Mouse (Mus musculus) forebrain, embryonic 13.5 days (tissue): Measurements from ENCODE around the gene Lepr. TPM values are rescaled to one million over a fixed set of nuclear protein-coding genes. Genes with fewer than 3 reads are reported as not detected.
A peak's percentile ranks its signal among the peaks of the same experiment; 100 is the strongest.

ENCODE experiments used
- ATAC-seq: fragments of 200-750 bp; cut with Nextera tagmentation; 2 replicates; pipeline ENCODE4 v1.8.0; 2017
- H3K27ac ChIP-seq: fragments of 300-500 bp; sonication (generic); 2 replicates; pipeline ENCODE4 v1.5.1; 2015; ENCODE audit warnings: inconsistent platforms, mild to moderate bottlenecking, moderate library complexity
- H3K27me3 ChIP-seq: fragments of 300-500 bp; sonication (generic); 2 replicates; pipeline ENCODE4 v1.6.1; 2015; ENCODE audit warnings: mild to moderate bottlenecking, inconsistent platforms
- H3K36me3 ChIP-seq: fragments of 300-500 bp; sonication (generic); 2 replicates; pipeline ENCODE4 v1.6.1; 2015; ENCODE audit warnings: mild to moderate bottlenecking, inconsistent platforms; ENCODE audit not compliant: poor library complexity, severe bottlenecking
- H3K4me1 ChIP-seq: fragments of 300-500 bp; sonication (generic); 2 replicates; pipeline ENCODE4 v1.6.1; 2015; ENCODE audit warnings: inconsistent platforms
- H3K4me2 ChIP-seq: fragments of 300-500 bp; sonication (generic); 2 replicates; pipeline ENCODE4 v1.6.1; 2015; ENCODE audit warnings: inconsistent platforms, mild to moderate bottlenecking, moderate library complexity
- H3K4me3 ChIP-seq: fragments of 300-500 bp; sonication (generic); 2 replicates; pipeline ENCODE4 v1.5.1; 2015; ENCODE audit warnings: mild to moderate bottlenecking, inconsistent platforms
- H3K9ac ChIP-seq: fragments of 300-500 bp; sonication (generic); 2 replicates; pipeline ENCODE4 v1.6.1; 2015; ENCODE audit warnings: mild to moderate bottlenecking, inconsistent platforms
- H3K9me3 ChIP-seq: fragments of 300-500 bp; sonication (generic); replicated peaks from 2 replicates; pipeline ENCODE4 v1.6.1; 2016; ENCODE audit warnings: inconsistent platforms
- WGBS: fragments of 180-500 bp; shearing (Covaris S2); methylation state at CpG from one replicate; pipeline ENCODE4 v1.1.7; 2015; 5-methylcytosine and 5-hydroxymethylcytosine counted together
- polyA plus RNA-seq: library from polyadenylated mRNA; unstranded; fragments of >200 nt; fragmentation: Nextera tagmentation; extraction: Ambion mirVana; gene quantifications from 2 replicates; pipeline ENCODE4 v1.2.1, GENCODE M21; 2015

The Lepr gene
- polyA plus RNA-seq, result 1.3 and 1.5 TPM in 2 replicates

GRCm38 (mm10) chr4:101717367-101718121 is at the start of gene Lepr:
Lepr (plus strand) TSS chr4:101717404.
- Histone ChIP-seq H3K36me3 (no peaks in the 10 kb centered on the region), H3K4me2 (peak within 1 kb of the TSS; percentile 86), H3K9me3 (no peaks in the 10 kb centered on the region), H3K4me1 (peaks cover 11% of the 10 kb centered on the region), H3K27ac (no peak within 1 kb of the TSS), H3K9ac (peak within 1 kb of the TSS; percentile 56), H3K4me3 (peak within 1 kb of the TSS; percentile 45), H3K27me3 (peaks cover 34% of the 10 kb centered on the region)
- under 1% methylated on average over 50 of the region's 50 CpGs for WGBS
- peak; percentile 41; the same call in 1 of the 2 replicates for ATAC-seq

GRCm38 (mm10) chr4:101669161-101669560 is 48.0 kb upstream of the Lepr start:
- H3K27me3 ChIP-seq, result no peaks in the 10 kb centered on the region
- H3K4me3 ChIP-seq, result no peak overlapping the region
- peaks cover 5% of the 10 kb centered on the region for H3K4me1 ChIP-seq
- H3K4me2 ChIP-seq, result no peak overlapping the region
- no peaks in the 10 kb centered on the region for H3K36me3 ChIP-seq
- WGBS, result 39% methylated on average over 5 of the region's 5 CpGs
- H3K9ac ChIP-seq, result no peak overlapping the region
- no peaks in the 10 kb centered on the region for H3K9me3 ChIP-seq
- no peak overlapping the region for H3K27ac ChIP-seq
- ATAC-seq, result no peak

DNA sequence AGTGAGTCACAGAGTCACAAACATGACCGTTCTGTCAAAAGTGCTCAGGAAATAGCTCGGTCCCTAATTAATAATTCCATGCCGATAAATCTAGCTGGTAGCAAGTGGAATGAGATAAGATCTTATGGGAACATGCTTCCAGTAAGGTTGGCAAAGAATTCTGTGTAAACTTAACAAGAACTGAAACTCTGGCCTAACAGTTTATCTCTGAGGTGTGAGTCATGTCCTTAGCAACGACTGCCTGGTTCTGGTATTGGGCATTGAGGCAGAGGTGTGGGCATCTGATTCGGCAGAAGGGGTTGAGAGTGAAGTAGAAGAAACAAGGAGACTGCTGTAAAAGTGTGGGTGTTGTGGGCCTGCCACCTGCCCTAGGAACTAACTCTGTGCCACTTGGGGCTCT is 47.4 kb upstream of the Lepr start:
- H3K9ac ChIP-seq, result no peak overlapping the region
- H3K4me3 ChIP-seq, result no peak overlapping the region
- no peaks in the 10 kb centered on the region for H3K27me3 ChIP-seq
- H3K9me3 ChIP-seq, result no peaks in the 10 kb centered on the region
- no peak overlapping the region for H3K4me2 ChIP-seq
- H3K27ac ChIP-seq, result no peak overlapping the region
- no peak for ATAC-seq
- no peaks in the 10 kb centered on the region for H3K36me3 ChIP-seq
- 67% methylated on average over 5 of the region's 5 CpGs for WGBS
- H3K4me1 ChIP-seq, result peaks cover 5% of the 10 kb centered on the region

- Histone ChIP-seq H3K36me3 (no peaks in the 10 kb centered on the region), H3K4me3 (no peak overlapping the region), H3K9me3 (no peaks in the 10 kb centered on the region), H3K9ac (no peak overlapping the region), H3K4me1 (no peaks in the 10 kb centered on the region), H3K27me3 (no peaks in the 10 kb centered on the region), H3K4me2 (no peak overlapping the region), H3K27ac (no peak overlapping the region)
- no peak for ATAC-seq
- WGBS, result 79% methylated on average over 5 of the region's 5 CpGs
These were observed 42.4 kb upstream of the Lepr start for GRCm38 (mm10) chr4:101674790-101675189.

DNA sequence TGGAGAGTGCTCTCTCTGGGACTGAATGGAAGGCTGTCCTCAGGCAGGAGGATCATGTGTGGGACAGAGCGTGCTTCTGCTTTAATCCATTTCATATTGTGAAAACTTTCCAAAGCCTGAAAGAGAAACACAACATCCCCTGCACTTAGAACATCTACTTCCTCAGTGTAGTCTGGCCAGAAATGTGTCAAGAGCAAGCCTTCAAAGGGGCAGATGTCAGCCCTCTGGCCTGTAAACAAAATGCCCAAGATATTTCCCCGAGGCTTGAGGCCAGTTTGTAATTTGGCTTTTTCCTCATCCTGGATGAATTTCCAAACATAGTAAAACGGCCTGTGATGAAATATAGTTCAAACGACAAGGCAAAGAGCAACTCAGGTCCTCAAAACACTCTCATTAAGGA is 41.5 kb upstream of the Lepr start:
- Histone ChIP-seq H3K4me1 (no peaks in the 10 kb centered on the region), H3K4me2 (no peak overlapping the region), H3K9me3 (no peaks in the 10 kb centered on the region), H3K9ac (no peak overlapping the region), H3K27ac (no peak overlapping the region), H3K36me3 (no peaks in the 10 kb centered on the region), H3K4me3 (no peak overlapping the region), H3K27me3 (no peaks in the 10 kb centered on the region)
- no peak for ATAC-seq
- 88% methylated on average over 4 of the region's 4 CpGs for WGBS

DNA sequence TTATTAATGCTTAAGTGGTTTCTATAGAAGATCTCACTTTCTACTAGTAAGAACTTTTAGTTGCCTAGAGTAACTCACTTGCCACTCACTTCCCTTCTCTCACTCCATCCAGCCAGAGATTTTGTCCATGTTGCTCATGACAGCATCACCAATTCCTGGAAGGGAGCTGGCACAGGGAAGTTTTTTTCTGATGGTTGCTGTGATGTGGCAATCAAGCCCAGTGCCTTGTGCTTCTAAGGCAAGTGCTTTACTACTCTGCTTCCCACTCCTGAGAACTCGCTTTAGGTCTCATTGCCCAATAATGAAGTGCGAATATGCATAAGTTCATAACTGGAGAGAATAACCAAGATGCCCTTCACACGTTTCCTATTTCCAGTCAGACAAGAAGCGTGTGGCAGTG is 34.6 kb upstream of the Lepr start:
- Histone ChIP-seq H3K27ac (no peak overlapping the region), H3K4me3 (no peak overlapping the region), H3K9me3 (no peaks in the 10 kb centered on the region), H3K4me1 (no peaks in the 10 kb centered on the region), H3K4me2 (no peak overlapping the region), H3K36me3 (no peaks in the 10 kb centered on the region), H3K27me3 (no peaks in the 10 kb centered on the region), H3K9ac (no peak overlapping the region)
- no peak for ATAC-seq
- WGBS, result 93% methylated on average over 4 of the region's 4 CpGs

DNA sequence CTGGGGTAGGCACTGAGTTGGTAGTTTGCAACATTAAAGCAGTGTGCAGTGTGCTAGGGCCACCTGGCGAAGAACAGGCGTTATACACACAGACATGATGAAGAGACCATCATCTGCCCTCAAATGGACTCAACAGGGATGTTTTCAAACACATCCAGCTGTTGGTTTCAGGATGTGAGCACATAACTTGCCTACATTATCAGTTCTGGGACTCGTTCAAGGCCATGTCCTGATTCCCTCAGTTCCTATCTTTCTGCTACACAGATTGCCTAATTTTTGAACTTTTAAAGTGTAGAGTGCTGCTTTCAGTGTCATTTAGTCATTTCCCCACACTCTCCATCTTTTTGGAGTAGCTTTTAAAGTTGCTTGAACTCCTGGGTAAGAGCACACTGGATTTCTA is 34.1 kb upstream of the Lepr start:
- H3K4me1 ChIP-seq, result no peaks in the 10 kb centered on the region
- no peaks in the 10 kb centered on the region for H3K27me3 ChIP-seq
- 90% methylated on average over 3 of the region's 3 CpGs for WGBS
- no peaks in the 10 kb centered on the region for H3K36me3 ChIP-seq
- H3K4me2 ChIP-seq, result no peak overlapping the region
- no peak overlapping the region for H3K9ac ChIP-seq
- H3K27ac ChIP-seq, result no peak overlapping the region
- H3K4me3 ChIP-seq, result no peak overlapping the region
- ATAC-seq, result no peak
- H3K9me3 ChIP-seq, result no peaks in the 10 kb centered on the region

GRCm38 (mm10) chr4:101684821-101685220 is 32.4 kb upstream of the Lepr start:
- no peak for ATAC-seq
- Histone ChIP-seq H3K36me3 (no peaks in the 10 kb centered on the region), H3K4me2 (no peak overlapping the region), H3K27ac (no peak overlapping the region), H3K9me3 (no peaks in the 10 kb centered on the region), H3K4me3 (no peak overlapping the region), H3K27me3 (no peaks in the 10 kb centered on the region), H3K9ac (no peak overlapping the region), H3K4me1 (no peaks in the 10 kb centered on the region)
- 86% methylated on average over 3 of the region's 3 CpGs for WGBS

DNA sequence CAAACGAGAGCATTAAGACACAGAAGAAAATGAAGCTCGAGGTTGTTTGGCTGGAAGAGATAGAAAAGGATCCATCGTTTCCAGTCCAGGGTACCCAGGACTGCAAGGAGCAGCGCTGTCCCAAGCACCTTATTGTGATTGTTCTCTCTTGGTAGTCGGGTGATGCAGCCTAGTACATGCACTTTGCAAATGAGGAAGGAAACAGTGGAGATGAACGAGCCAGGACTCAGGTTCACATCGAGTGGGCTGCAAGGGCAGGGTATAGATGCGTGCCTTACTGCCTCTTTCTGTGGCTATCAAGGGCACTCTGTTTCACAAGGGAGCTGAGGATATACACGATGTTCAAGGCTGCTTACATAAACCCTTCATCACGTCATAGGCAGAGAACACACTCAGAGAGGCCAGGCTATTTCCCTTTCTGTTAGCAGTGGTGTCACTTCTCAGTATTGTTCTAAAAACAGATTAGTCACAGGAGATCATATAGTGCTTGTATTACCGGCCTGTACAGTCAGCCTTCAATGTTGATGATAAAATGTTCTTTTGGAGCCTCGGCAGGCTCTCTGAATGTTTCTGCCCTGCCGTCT is 30.9 kb upstream of the Lepr start:
- WGBS, result 86% methylated on average over 13 of the region's 13 CpGs
- Histone ChIP-seq H3K36me3 (no peaks in the 10 kb centered on the region), H3K4me2 (no peak overlapping the region), H3K9me3 (no peaks in the 10 kb centered on the region), H3K27me3 (no peaks in the 10 kb centered on the region), H3K9ac (no peak overlapping the region), H3K4me3 (no peak overlapping the region), H3K27ac (no peak overlapping the region), H3K4me1 (no peaks in the 10 kb centered on the region)
- no peak for ATAC-seq

DNA sequence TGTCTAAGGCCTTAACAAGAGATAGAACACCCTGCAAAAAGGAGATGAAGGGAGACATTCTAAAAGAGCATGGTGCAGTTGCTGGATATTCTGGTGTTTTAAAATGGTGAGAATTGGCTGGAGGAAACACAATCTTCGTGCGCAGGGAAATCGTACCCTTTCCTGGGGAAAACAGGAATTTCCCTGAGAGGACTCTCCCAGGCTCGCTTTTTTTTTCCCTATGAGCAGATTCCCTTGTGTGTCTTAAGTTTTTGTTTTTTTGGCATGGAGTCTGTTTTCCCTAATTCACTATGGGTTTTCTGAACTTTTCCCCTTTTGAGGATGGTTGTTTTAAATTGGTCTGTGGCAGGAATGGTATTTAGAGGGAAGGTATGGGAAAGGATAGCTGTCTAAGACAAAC is 28.0 kb upstream of the Lepr start:
- WGBS, result 91% methylated on average over 4 of the region's 4 CpGs
- Histone ChIP-seq H3K4me2 (no peak overlapping the region), H3K4me3 (no peak overlapping the region), H3K27me3 (no peaks in the 10 kb centered on the region), H3K9me3 (no peaks in the 10 kb centered on the region), H3K27ac (no peak overlapping the region), H3K36me3 (no peaks in the 10 kb centered on the region), H3K9ac (no peak overlapping the region), H3K4me1 (no peaks in the 10 kb centered on the region)
- ATAC-seq, result no peak

- no peaks in the 10 kb centered on the region for H3K4me1 ChIP-seq
- H3K4me3 ChIP-seq, result no peak overlapping the region
- 85% methylated on average over 5 of the region's 5 CpGs for WGBS
- no peak overlapping the region for H3K9ac ChIP-seq
- H3K9me3 ChIP-seq, result no peaks in the 10 kb centered on the region
- no peak for ATAC-seq
- no peaks in the 10 kb centered on the region for H3K36me3 ChIP-seq
- H3K4me2 ChIP-seq, result no peak overlapping the region
- no peaks in the 10 kb centered on the region for H3K27me3 ChIP-seq
- no peak overlapping the region for H3K27ac ChIP-seq
These were observed 27.6 kb upstream of the Lepr start for GRCm38 (mm10) chr4:101689645-101690044.

- H3K4me1 ChIP-seq, result no peaks in the 10 kb centered on the region
- no peaks in the 10 kb centered on the region for H3K9me3 ChIP-seq
- no peak for ATAC-seq
- no peaks in the 10 kb centered on the region for H3K27me3 ChIP-seq
- no peak overlapping the region for H3K27ac ChIP-seq
- H3K4me2 ChIP-seq, result no peak overlapping the region
- no peaks in the 10 kb centered on the region for H3K36me3 ChIP-seq
- no peak overlapping the region for H3K9ac ChIP-seq
- WGBS, result 89% methylated on average over 4 of the region's 4 CpGs
- H3K4me3 ChIP-seq, result no peak overlapping the region
These were observed 24.3 kb upstream of the Lepr start for GRCm38 (mm10) chr4:101692892-101693291.

- no peaks in the 10 kb centered on the region for H3K36me3 ChIP-seq
- 78% methylated on average over 6 of the region's 6 CpGs for WGBS
- no peaks in the 10 kb centered on the region for H3K27me3 ChIP-seq
- no peaks in the 10 kb centered on the region for H3K4me1 ChIP-seq
- H3K9me3 ChIP-seq, result no peaks in the 10 kb centered on the region
- ATAC-seq, result no peak
- H3K4me2 ChIP-seq, result no peak overlapping the region
- H3K4me3 ChIP-seq, result no peak overlapping the region
- no peak overlapping the region for H3K9ac ChIP-seq
- H3K27ac ChIP-seq, result no peak overlapping the region
These were observed 22.7 kb upstream of the Lepr start for GRCm38 (mm10) chr4:101694529-101694928.
